Mouse (Mus musculus) testis, adult 2 months (tissue): Measurements from ENCODE around the gene 2300002M23Rik.

Experiments
- CTCF ChIP-seq: fragments of 200-500 bp; IDR thresholded peaks from 2 replicates; pipeline ENCODE4 v1.5.1; 2012; ENCODE audit warnings: low read depth, mild to moderate bottlenecking, inconsistent platforms, low read length, moderate library complexity; ENCODE audit not compliant: control insufficient read depth, insufficient read depth, insufficient replicate concordance
- POLR2A ChIP-seq: fragments of 200-500 bp; IDR thresholded peaks from 2 replicates; pipeline ENCODE4 v1.6.1; 2012; ENCODE audit warnings: low read depth, mild to moderate bottlenecking, inconsistent platforms, low read length, moderate library complexity; ENCODE audit not compliant: control insufficient read depth

DNA sequence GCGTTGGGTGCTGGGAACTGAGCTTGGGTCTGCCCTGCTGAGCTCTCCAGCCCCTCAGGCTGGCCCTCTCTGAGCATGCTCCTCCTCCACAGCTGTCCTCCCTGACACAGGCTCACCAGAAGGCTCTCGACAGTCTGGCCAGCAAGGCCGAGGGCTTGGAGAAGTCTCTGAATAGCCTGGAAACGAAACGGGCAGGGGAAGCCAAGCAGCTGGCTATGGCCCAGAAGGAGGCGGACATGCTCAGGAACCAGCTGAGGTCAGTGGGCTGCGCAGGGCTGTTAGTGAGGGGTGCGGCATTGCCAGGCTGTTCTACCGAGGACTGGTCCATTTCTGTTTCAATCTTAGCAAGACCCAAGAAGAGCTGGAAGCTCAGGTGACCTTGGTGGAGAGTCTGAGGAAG is 42.9 kb upstream of the 2300002M23Rik start:
- TF ChIP-seq CTCF (no peak), POLR2A (no peak)
